Mouse (Mus musculus): ENCODE measurements around the gene Mgat4e. TPM values are rescaled to one million over a fixed set of nuclear protein-coding genes. Genes with fewer than 3 reads are reported as not detected.
"Not testable (repeated sequence)": the region's sequence is repeated elsewhere in the genome, so short reads cannot be mapped to it uniquely, and the experiment has no call there.

The Mgat4e gene
- total RNA-seq, 2 experiments from 2014 or later, result not detected

- peak; percentile 62 to 74 for DNase-seq
Measured at GRCm38 (mm10) chr1:134555871-134556670, 6.6 kb upstream of the Mgat4e start.

GRCm38 (mm10) chr1:134555240-134555870 is 5.9 kb upstream of the Mgat4e start:
- no peak for DNase-seq

DNA sequence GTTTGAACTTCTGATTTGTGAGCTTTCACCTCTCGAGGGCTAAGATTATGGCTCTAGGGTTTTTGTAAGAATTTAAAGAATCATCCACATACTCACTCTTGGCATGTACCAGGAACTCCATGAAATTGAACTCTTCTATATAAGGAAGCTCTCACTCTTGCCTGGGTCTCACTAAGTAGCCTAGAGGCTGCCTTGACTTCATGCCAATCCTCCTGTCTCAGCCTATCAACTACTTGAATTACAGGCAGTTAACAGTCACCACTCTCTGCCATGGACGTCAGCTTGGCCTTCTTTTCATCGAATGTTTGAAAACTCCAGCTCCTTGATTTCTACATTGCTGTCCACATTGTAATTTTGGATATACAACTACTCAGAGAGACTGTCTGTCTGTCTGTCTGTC is 2.9 kb upstream of the Mgat4e start:
- no peak for DNase-seq

DNA sequence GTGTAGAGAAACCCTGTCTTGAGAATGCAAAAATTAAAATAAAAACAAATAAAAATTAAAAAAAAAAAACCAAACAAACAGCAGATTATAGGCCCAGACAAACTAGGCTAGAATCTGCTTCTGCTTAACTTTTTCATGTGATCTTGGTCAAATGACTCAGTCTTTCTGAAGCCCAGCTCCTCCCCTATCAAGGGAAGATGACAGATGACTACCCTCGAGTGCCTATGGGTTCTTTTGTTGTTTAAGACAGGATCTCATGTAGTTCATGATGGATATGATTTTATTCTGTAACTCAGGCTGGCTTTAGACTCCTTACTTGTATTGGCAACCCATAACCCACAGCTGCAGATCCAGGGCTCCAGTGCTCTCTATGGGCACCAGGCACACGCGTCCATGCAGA is 2.4 kb upstream of the Mgat4e start:
- peak in 1 of 2 experiments; percentile 14 for DNase-seq

DNA sequence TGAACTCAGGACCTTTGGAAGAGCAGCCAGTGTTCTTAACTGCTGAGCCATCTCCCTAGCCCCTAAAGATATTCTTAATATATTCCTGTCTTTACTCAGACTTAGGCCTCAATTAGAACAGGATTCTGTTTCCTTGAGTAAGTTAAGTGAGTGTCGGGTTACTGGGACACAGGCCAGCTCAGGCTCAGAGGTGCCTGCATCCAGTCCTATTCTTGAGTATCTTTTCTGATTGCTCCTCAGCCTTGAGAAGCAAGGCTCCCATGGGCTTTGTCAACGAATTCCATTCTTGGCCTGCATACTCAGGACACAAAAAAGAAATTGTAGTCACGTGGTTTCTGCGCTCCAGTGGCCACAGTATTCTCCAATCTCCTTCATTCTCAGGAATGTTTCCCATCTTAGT is 1.3 kb downstream of the Mgat4e start:
- no peak for DNase-seq

DNA sequence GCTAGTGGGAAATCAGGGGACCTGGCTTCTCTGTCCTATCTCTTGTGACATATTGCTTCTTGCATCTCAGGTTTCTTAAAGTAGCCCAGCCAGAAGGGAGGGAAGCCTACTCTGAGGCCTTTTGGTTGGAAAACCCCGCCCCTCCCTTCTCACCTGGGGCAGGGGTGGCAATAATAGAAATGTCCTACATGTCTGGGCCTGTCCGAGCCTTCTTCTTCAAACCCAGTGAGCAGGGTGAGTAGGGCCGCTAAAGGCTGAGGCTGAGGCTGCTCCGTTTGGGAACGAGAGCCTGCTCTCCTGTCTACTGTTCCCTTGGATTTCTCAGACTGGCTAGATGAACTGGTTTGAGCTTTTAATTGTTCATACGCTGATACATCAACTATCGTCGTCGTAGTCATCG is 8.9 kb downstream of the Mgat4e start:
- DNase-seq, result no peak

- DNase-seq, result no peak
Measured at GRCm38 (mm10) chr1:134535513-134535912, 14.0 kb downstream of the Mgat4e start.

- no peak for DNase-seq
Measured at GRCm38 (mm10) chr1:134535054-134535453, 14.4 kb downstream of the Mgat4e start.

DNA sequence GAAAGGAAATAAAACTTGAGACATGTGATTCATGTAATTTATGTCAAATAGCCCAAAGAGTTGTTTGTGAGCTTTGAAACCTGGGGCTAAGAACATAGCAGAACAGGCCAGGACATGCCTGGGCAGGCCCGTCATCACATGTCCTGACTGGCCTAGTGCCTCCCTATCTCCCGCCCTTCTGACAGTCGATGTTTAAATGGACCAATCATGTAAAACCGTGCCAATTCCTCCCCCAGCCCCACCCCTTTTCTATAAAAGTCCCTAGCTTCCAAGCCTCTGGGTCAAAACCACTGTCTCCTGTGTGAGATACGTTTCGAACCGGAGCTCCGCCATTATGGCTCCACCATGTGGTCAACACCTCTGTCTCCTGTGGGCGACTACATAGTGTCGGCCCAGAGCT is 15.8 kb downstream of the Mgat4e start:
- DNase-seq, result not testable (repeated sequence)

DNA sequence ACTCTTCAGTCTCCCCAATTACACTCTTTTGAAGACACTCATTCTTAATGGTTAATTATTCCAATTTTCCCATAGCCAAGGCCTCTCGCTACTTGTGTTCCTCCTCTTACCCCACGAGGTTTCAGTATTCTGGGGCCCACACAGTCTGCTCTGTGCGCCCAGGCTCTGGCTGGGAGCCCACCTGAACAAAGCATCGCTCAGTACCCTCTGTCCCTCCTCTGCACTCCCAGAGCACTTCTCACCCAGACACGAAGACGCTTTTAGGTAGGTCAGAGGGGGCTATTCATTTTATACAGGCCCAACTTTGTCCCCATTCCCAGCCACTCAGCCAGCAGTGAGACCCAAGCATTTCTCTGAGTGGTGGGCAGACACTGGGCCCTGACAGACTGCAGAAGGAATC is 18.9 kb downstream of the Mgat4e start:
- DNase-seq, result no peak

DNA sequence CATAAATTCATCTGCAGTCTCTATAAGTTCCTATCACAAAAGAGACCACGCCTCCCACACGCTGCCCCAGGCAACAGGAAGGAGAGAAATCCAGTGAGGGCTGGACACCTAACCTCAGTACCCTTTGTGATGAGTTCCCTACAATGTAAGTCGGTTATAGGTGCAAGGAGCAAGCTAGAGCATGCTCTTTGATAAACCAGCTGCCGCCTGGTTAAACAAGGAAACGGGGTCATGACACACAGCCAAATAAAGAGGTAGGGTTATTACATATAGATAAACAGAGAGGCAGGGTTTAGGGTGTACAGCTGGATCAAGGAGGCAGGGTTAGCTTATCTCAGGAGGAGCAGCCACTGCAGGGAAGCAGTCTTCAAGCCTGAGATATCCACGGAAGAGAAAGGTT is 22.7 kb downstream of the Mgat4e start:
- no peak for DNase-seq

DNA sequence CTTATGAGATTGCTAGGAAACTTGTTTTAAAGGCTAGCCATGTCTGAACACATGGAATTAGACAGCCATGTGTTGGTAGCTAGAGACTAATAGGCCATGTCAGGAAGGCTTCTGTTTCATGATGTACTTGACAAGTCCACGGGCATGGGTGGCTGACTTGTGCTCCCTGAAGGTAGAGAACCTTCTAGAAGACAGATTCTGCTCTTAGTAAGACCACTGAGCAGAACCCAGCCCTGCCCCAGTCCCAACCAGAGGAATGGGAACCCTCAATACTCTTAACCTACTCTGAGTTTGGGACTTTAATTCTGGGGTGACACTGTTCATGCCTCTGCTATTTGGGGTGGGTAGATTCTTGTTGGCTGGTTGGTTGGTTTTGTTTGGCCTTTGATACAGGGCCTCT is 24.5 kb downstream of the Mgat4e start:
- no peak for DNase-seq

DNA sequence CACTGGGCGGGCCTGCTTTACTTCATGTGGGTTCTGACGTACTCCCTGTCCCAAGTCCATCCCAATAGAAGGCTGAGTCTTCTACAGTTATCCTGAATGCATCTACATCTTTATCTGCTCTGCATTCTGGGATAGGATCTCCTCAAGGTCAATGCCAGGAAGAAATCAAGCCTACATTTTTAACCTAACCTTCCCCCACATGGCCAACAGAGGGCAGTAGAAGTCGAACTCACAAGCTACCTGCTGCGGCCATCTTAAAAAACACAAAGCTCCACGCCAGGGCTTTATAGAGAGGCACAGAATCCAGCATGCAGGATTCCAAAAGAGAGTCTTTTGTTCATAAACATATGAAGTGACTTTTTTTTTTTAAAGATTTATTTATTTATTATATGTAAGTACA is 25.1 kb downstream of the Mgat4e start:
- peak; percentile 15 to 50 for DNase-seq

DNA sequence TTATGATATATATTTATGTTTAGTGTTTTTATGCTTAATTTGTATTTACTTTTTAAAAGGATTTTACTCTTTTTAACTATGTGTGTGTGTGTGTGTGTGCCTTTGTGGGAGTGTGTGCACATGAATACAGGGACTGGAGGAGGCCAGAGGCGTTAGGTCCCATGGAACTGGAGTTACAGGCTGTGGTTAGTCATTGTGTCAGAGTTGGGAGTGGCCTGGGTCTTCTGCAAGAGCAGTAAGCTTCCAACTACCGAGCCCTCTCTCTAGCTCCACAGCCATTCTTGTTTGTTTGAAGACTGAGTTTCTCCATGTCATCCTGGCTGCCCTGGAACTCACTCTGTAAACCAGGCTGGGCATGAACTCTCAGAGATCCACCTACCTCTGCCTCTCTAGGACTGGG is 27.2 kb downstream of the Mgat4e start:
- DNase-seq, result no peak

DNA sequence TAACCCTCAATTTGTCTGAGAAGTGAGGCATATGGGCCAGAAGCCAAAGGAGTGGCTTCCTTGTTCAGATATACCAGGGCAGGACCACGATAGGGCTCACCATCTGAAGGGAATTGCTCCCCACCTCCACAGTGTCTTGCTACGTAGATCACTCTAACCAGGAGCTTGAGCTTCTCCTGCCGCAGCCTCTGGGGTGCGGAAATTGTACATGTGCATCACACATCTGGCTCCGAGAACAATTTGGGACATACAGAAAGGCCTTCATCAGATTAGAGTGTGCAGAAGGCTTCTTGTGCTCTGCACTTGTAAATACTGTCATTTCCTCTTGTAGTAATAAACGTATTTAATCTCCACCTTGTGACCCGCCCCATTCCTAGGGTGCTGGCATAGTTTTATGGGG is 28.3 kb downstream of the Mgat4e start:
- DNase-seq, result no peak

DNA sequence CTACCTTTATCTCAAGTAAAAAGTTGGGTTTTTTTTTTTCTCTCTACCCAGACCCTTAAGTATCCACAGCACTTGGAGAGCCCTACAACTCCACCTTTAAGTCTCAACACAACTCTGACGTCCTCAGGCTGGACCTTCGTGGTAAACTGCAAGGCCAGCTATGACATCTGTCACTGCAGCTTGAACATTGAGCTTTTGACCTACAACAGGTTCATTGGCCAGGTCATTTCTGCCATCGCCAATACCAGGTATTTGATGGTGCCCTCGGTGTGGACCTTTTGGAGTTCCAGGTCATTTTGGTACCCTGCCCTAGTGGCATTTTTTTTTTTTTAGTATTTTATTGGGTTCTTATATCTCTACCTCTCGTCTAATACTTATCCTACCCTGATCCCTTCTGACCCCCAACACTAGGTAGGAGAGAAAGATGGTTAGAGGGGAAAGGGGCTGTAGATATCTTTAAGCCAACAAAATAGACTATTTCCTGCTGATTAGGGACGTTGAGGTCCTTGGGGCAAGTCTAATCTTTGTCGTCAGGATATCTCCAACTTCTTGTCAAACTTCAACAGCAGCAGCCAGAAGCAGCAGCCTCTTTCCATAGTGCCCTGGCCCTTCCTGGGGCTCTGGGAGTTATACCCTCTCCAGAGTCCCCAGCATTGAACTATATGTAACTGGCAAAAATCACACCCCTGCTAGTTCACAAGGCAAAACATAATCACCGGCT is 29.3 kb downstream of the Mgat4e start:
- no peak for DNase-seq

DNA sequence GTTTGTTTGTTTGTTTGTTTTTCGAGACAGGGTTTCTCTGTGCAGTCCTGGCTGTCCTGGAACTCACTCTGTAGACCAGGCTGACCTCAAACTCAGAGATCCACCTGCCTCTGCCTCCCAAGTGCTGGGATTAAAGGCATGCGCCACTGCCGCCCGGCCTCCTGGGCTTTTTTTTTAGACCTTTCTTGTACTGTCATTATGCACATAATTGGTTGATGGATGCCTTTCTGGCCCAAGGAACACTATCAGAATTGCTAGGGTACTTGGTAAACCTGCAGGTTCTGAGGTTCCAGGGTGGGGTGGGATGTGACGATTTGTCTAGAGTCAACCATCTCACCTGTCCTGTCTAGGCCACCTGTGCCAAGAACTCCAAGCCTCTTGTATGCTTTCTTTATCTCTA is 30.3 kb downstream of the Mgat4e start:
- DNase-seq, result not testable (repeated sequence)

- peak; percentile 84 to 94 for DNase-seq
Measured at GRCm38 (mm10) chr1:134518677-134519076, 30.8 kb downstream of the Mgat4e start.

- not testable (repeated sequence) for DNase-seq
Measured at GRCm38 (mm10) chr1:134517841-134518240, 31.6 kb downstream of the Mgat4e start.

DNA sequence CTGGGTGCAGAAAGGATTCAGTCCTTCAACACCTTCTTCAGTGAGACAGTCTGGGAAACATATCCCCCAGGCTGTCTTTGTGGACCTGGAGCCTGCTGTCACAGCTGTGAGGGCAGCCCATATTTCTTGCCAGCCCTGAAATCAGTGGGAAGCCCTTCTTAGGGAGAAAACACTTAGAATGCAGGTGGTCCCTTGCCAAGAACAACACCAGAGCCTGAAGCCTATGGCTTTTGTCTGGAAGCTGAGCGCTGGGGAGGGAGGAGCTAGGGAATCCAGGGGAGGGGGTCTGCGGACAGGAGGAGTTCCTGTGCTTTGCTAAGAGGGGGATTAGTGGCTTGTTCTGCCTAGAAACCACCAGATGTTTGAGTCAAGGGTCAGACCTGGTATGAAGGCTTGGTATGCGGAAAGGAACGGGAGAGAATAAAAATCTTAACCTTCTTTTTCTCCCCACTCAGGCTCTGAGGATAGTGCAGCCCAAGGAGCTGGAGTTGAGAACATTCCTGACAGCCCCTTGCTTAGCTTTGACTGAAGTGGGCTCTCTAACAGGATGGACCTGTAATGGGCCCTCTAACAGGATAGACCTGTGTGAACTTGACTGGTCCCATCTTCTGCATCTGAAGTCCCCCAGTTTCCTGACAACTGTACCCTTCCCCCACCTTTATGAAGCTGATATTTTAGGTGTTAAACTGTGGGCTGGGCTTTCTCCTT is 32.8 kb downstream of the Mgat4e start:
- DNase-seq, result no peak

DNA sequence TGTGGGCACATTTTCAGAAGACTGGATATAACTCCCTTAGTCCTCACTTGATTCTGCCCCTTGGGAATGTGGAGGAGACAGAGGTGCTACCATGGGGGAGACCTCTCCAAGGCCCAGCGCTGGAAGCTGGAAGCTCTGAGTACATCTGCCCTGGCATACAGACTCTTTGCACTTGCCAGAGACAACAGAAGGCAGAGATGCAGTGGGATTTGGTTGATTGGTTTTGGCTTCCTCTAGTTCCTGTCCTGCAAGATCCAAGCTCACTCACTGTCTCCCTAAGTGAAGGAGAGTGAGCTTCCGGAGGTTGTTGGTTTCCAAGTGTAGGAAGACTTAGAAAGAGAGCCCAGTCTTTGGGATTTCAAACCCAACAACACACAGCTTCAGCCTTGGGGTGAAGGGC is 33.6 kb downstream of the Mgat4e start:
- no peak for DNase-seq

- DNase-seq, result no peak
Measured at GRCm38 (mm10) chr1:134513876-134514590, 35.4 kb downstream of the Mgat4e start.
